Mouse (Mus musculus) T-cell, adult 2 months (primary cell): ENCODE results near the gene Rfc2.
"Not testable (repeated sequence)": the region's sequence is repeated elsewhere in the genome, so short reads cannot be mapped to it uniquely, and the experiment has no call there.

Experiments
- DNase-seq: peaks from one replicate; pipeline ENCODE4 v3.0.0; 2022; ENCODE audit warnings: low spot score

Gene Rfc2

GRCm38 (mm10) chr5:134648976-134649375 is 67.8 kb downstream of the Rfc2 start:
- not testable (repeated sequence) for DNase-seq

- peak; percentile 56 for DNase-seq
Measured at GRCm38 (mm10) chr5:134650926-134651325, 69.8 kb downstream of the Rfc2 start.
